Mouse (Mus musculus) forelimb bud, embryonic 11.5 days (tissue): Measurements from ENCODE around the gene Pira2.
"Not testable (repeated sequence)": the region's sequence is repeated elsewhere in the genome, so short reads cannot be mapped to it uniquely, and the experiment has no call there.

Source experiments
- DNase-seq: peaks from one replicate; pipeline ENCODE4 v3.0.0-alpha.2; 2012; ENCODE audit warnings: low read depth, low spot score

The Pira2 gene

DNA sequence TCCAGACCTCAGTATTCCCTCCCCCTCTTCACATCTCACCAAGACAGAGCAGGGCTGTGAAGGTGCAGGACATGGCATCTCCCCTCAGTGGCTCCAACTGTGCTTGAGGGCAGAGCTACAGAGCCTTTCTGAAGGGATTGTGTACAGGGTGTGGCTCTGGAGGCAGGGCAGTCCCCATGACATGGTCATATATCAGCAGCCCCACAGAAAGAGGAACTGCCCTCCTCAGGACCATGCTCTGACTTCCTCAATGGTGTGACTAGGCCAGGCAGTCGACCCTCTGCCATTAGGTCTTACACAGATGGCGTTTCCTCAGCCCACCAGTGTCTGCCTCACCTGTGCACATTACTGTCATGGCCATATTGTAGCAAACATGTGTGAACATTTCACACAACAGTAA, at the start of gene Pira2:
Gene Pira2, minus strand, starts transcription at position 101 of the 400 bp plus-strand sequence.
- DNase-seq = not testable (repeated sequence)

DNA sequence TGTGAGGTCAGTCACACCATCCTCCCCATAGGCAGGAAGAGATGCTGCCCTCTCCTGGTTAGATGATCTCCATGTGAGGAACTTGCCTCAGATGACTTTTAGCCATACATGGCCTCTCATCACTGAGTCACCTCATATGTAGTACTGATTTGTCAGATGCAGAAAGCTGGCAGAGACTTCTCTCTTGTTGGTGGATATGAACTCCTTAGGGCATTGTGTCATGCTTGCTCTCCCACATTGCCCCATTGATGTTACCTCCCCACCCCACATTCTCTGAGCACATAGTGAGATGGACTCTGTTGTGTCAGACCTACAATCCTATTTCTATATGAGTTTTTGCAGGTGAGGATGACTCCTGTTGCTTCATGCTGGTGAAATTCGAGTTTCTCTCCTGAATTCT, 30.2 kb upstream of the Pira2 start:
- not testable (repeated sequence) for DNase-seq

DNA sequence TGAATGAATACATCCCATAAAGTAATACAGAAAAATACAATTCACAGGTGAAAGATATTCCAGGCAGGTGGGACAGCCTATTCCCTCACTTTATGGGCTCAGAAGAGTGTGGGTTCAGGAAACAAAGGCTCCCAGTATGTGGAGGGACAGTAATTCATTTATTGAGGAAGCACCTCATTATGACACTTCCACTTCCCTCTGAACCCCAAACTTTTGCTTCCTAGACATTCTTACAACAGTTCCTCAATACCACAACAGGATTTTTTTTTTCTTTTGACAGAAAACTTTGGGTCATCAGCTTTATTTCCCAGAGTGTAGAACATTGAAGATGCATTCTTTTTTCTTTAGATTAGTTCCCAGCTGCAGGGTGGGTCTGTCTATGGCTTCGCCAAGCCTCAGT, 7.0 kb downstream of the Pira2 start:
- DNase-seq = not testable (repeated sequence)

DNA sequence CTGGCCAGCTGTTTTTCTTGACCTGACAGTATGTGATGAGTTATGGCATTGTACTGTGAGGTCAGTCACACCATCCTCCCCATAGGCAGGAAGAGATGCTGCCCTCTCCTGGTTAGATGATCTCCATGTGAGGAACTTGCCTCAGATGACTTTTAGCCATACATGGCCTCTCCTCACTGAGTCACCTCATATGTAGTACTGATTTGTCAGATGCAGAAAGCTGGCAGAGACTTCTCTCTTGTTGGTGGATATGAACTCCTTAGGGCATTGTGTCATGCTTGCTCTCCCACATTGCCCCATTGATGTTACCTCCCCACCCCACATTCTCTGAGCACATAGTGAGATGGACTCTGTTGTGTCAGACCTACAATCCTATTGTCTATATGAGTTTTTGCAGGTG, 14.2 kb downstream of the Pira2 start:
- not testable (repeated sequence) for DNase-seq

DNA sequence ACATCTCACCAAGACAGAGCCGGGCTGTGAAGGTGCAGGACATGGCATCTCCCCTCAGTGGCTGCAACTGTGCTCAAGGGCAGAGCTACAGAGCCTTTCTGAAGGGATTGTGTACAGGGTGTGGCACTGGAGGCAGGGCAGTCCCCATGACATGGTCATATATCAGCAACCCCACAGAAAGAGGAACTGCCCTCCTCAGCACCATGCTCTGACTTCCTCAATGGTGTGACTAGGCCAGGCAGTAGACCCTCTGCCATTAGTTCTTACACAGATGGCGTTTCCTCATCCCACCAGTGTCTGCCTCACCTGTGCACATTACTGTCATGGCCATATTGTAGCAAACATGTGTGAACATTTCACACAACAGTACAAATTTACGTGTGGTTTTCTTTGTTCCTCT, 19.3 kb downstream of the Pira2 start, which contains the start of gene Gm15448:
Gene Gm15448, minus strand, starts transcription at position 89 of the 400 bp plus-strand sequence.
- not testable (repeated sequence) for DNase-seq

DNA sequence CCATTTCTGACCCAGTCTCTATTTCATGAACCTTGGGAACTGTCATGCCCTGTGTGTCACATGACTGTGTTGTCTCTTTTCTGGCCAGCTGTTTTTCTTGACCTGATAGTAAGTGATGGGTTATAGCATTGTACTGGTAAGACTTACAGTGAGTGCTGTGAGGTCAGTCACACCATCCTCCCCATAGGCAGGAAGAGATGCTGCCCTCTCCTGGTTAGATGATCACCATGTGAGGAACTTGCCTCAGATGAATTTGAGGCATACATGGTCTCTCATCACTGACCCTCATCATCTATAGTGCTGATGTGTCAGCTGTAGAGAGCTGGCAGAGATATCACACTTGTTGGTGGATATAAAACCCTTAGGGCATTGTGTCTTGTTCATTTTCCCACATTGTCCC, 32.9 kb downstream of the Pira2 start:
- not testable (repeated sequence) for DNase-seq

DNA sequence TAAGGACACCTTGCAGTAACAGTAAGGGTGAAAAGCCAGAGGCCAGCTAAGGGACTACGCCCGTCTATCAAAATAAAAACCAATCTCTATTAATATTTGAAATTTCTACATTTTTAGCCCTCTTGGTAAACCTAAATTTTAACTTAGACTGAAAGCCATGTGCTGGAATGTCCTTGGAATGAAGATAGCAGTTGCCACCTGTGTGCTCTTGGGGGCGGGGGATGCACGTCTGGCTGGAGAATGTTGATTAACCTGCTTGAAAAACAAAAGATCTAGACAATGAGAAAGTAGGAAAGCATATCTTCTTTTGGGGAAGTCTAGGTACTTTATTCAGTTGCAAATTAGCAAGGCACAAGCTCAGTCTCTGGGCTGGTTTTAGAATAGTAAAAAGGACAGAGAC, 41.9 kb downstream of the Pira2 start:
- not testable (repeated sequence) for DNase-seq

DNA sequence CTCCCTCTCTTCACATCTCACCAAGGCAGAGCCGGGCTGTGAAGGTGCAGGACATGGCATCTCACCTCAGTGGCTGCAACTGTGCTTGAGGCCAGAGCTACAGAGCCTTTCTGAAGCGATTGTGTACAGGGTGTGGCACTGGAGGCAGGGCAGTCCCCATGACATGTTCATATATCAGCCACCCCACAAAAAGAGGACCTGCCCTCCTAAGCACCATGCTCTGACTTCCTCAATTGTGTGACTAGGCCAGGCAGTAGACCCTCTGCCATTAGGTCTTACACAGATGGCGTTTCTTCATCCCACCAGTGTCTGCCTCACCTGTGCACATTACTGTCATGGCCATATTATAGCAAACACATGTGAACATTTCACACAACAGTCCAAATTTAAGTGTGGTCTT, 44.9 kb downstream of the Pira2 start:
- not testable (repeated sequence) for DNase-seq

DNA sequence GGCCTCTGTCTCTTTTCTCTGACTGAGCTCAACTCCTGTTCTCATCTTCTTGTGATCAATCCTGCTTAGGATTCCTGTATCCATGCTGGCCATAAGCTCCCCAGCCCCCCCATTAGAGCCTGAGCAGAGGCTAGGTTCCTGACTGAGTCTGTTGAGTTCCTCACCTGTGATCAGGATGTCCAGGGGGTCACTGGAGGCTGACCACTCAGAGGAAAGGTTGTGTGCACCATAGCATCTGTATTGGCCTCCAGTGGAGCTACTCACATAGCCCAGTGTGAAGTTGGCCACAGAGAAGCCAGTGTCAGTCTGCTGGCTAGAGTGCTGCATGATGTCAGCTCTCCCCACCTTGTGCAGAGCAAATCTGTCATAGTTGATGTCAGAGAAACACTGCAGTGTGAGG, 48.6 kb downstream of the Pira2 start:
- not testable (repeated sequence) for DNase-seq
